In genomic region chr4:76179497-76179896, GRCm38 (mm10) we compare ENCODE assay signal across 13 mouse cellular contexts.
DNase-seq lines count a peak whose midpoint lies in the region; ATAC-seq lines count a peak whose summit lies in the region.
"Had no signal": no experiment of that assay in that cellular context is flagged by ENCODE, and none has a peak within 500 bp of the region (broad histone marks: within the 10 kb centered on the region; RNA-seq: fewer than 3 reads in every experiment).

No protein-coding gene starts in this region.

- H3K4me2 ChIP-seq in midbrain, embryonic 13.5 days (replicated peaks): no peak overlapping the region
- no peak overlapping the region for H3K4me2 ChIP-seq in neural tube, embryonic 14.5 days (ENCODE audit: low read depth, low read length)
- H3K4me2 ChIP-seq: lung, embryonic 15.5 days; stomach, embryonic 15.5 days had no signal

- H3K27ac ChIP-seq in midbrain, embryonic 13.5 days: no peak overlapping the region
- H3K27ac ChIP-seq in midbrain, embryonic 10.5 days (replicated peaks): no peak overlapping the region
- no peak overlapping the region for H3K27ac ChIP-seq in neural tube, embryonic 14.5 days (ENCODE audit: low read depth, low read length)
- H3K27ac ChIP-seq: lung, embryonic 15.5 days; stomach, embryonic 15.5 days had no signal

- ATAC-seq in midbrain, embryonic 13.5 days: peak; percentile 58; the same call in 1 of the 2 replicates
- peak; percentile 85 for ATAC-seq in neural tube, embryonic 14.5 days (ENCODE audit: low read depth)

- no peak overlapping the region for H3K4me3 ChIP-seq in midbrain, embryonic 13.5 days (replicated peaks)
- H3K4me3 ChIP-seq in midbrain, embryonic 10.5 days: no peak overlapping the region
- H3K4me3 ChIP-seq in neural tube, embryonic 14.5 days (ENCODE audit: low read depth, low read length): no peak overlapping the region
- H3K4me3 ChIP-seq: lung, embryonic 15.5 days; stomach, embryonic 15.5 days had no signal

- DNase-seq in embryo, embryonic 11 days: peak; percentile 39
- no peak for DNase-seq in embryo, embryonic 10 days (ENCODE audit: low spot score)
- no peak for DNase-seq in midbrain, embryonic 10.5 days (ENCODE audit: low spot score)
- DNase-seq in kidney, postnatal 25 days: peak; percentile 8 to 25
- no peak for DNase-seq in right cerebral cortex, postnatal 10 days (ENCODE audit: low spot score in 2 of 2)
- no peak for DNase-seq in lung, postnatal 4 days
- DNase-seq: adrenal gland, postnatal 36 days; cerebellum, adult 9-11 months; right cerebral cortex, adult 18-20 months had no signal

- H3K9me3 ChIP-seq in midbrain, embryonic 13.5 days: no peaks in the 10 kb centered on the region
- no peaks in the 10 kb centered on the region for H3K9me3 ChIP-seq in midbrain, embryonic 10.5 days (replicated peaks)
- H3K9me3 ChIP-seq in neural tube, embryonic 14.5 days (ENCODE audit: control insufficient read depth, low read length): no peaks in the 10 kb centered on the region
- H3K9me3 ChIP-seq: lung, embryonic 15.5 days; stomach, embryonic 15.5 days had no signal

- no peaks in the 10 kb centered on the region for H3K36me3 ChIP-seq in midbrain, embryonic 13.5 days
- no peaks in the 10 kb centered on the region for H3K36me3 ChIP-seq in midbrain, embryonic 10.5 days
- no peaks in the 10 kb centered on the region for H3K36me3 ChIP-seq in neural tube, embryonic 14.5 days (ENCODE audit: control insufficient read depth, insufficient read depth, low read length)
- H3K36me3 ChIP-seq: lung, embryonic 15.5 days; stomach, embryonic 15.5 days had no signal

- 44% methylated on average over 8 of the region's 8 CpGs for WGBS in midbrain, embryonic 13.5 days
- WGBS in midbrain, embryonic 10.5 days: 88% methylated on average over 8 of the region's 8 CpGs
- 19% methylated on average over 8 of the region's 8 CpGs for WGBS in neural tube, embryonic 14.5 days

- no peaks in the 10 kb centered on the region for H3K27me3 ChIP-seq in midbrain, embryonic 13.5 days
- no peaks in the 10 kb centered on the region for H3K27me3 ChIP-seq in midbrain, embryonic 10.5 days (ENCODE audit: low read depth, poor library complexity, severe bottlenecking)
- no peaks in the 10 kb centered on the region for H3K27me3 ChIP-seq in neural tube, embryonic 14.5 days (ENCODE audit: control insufficient read depth, insufficient read depth, low read length)
- H3K27me3 ChIP-seq: lung, embryonic 15.5 days; stomach, embryonic 15.5 days had no signal

- peaks cover 15% of the 10 kb centered on the region for H3K4me1 ChIP-seq in midbrain, embryonic 13.5 days (replicated peaks)
- H3K4me1 ChIP-seq in midbrain, embryonic 10.5 days: peaks cover 13% of the 10 kb centered on the region; the same call in 1 of the 2 replicates
- H3K4me1 ChIP-seq in neural tube, embryonic 14.5 days (ENCODE audit: control insufficient read depth, insufficient read depth, low read length): no peaks in the 10 kb centered on the region
- H3K4me1 ChIP-seq: lung, embryonic 15.5 days; stomach, embryonic 15.5 days had no signal

- no peak overlapping the region for H3K9ac ChIP-seq in midbrain, embryonic 13.5 days (replicated peaks)
- no peak overlapping the region for H3K9ac ChIP-seq in neural tube, embryonic 14.5 days (replicated peaks; ENCODE audit: low read depth, low read length)
- H3K9ac ChIP-seq: lung, embryonic 15.5 days; stomach, embryonic 15.5 days had no signal

Comparison
In these comparisons a context has a peak if more than half of its experiments do, and no peak if none do; other contexts are left out.
1. DNase-seq: peak in embryo, embryonic 11 days (single experiment) and kidney, postnatal 25 days (2 of 2); none in embryo, embryonic 10 days (single experiment), midbrain, embryonic 10.5 days (single experiment), right cerebral cortex, postnatal 10 days (0 of 2) and lung, postnatal 4 days (0 of 2).